Mouse (Mus musculus): Measurements from ENCODE around the gene BC052040. TPM values are rescaled to one million over a fixed set of nuclear protein-coding genes. Genes with fewer than 3 reads are reported as not detected.

The BC052040 gene
- polyA plus RNA-seq, 1 experiment from 2014 or later, result 8.2 TPM

DNA sequence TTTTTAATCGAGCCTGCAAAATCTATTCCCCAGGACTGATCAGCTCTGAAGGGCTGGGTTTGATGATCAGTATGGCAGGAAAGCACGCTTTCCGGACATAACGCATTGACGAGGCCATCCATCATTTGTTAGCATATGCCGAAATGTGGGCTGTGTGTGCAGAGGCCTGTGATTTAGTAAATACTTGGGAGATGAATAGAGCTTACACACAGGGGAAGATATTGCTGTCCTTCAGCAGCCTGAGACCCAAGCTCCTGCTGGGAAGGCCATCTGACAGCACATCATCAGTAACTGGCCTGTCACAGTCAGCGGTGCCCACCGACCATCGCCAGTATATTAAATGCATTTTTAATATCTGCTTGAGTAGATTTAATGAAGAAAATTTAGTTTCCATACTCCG is 15.5 kb downstream of the BC052040 start:
- 82% methylated on average over 10 of the region's 10 CpGs for WGBS
- 0 out of 2 replicates have a peak, but pooled peaks cover 10% of the 10 kb centered on the region for H3K4me1 ChIP-seq (replicated peaks; ENCODE audit: insufficient read depth, low read length)
- no peak overlapping the region for H3K4me3 ChIP-seq (replicated peaks; ENCODE audit: low read depth, low read length)
- no peak for DNase-seq (ENCODE audit: low spot score)
- no peak overlapping the region for H3K27ac ChIP-seq
- no peak for ATAC-seq (replicated peaks; ENCODE audit: low FRiP score, low read depth)
- no peak overlapping the region for H3K9ac ChIP-seq (ENCODE audit: low read depth, low read length)
- no peaks in the 10 kb centered on the region for H3K9me3 ChIP-seq (replicated peaks; ENCODE audit: low read length)
- no peaks in the 10 kb centered on the region for H3K36me3 ChIP-seq (ENCODE audit: insufficient read depth, low read length)
- H3K27me3 ChIP-seq (ENCODE audit: insufficient read depth, low read length), result no peaks in the 10 kb centered on the region
- no peak overlapping the region for H3K4me2 ChIP-seq (ENCODE audit: low read length)
- no peak for TF ChIP-seq CTCF (IDR thresholded peaks at IDR 0.05; ENCODE audit: low read depth)

DNA sequence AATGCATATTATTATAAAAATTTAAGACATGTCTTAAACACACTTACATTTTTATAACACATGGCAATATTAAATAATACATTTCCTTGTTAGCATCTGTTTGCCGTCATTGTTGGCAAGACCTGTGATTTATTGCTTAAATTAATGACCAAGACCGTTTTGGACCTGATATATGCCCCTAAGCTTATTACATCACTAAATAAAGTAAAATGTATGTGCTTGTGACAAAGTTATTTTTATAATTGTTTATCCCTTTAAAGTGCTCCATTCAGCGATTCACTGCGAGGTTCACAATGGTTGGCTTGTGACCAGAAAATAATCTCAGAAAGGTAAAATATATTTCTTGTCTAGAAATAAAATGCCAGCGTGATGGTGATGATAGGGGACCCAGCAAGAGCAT is 16.8 kb downstream of the BC052040 start:
- H3K4me3 ChIP-seq (replicated peaks; ENCODE audit: low read depth, low read length), result no peak overlapping the region
- no peaks in the 10 kb centered on the region for H3K27me3 ChIP-seq (ENCODE audit: insufficient read depth, low read length)
- no peak for DNase-seq (ENCODE audit: low spot score)
- no peaks in the 10 kb centered on the region for H3K9me3 ChIP-seq (replicated peaks; ENCODE audit: low read length)
- ATAC-seq (replicated peaks; ENCODE audit: low FRiP score, low read depth), result no peak
- H3K36me3 ChIP-seq (ENCODE audit: insufficient read depth, low read length), result no peaks in the 10 kb centered on the region
- WGBS, result 36% methylated on average over 5 of the region's 5 CpGs
- no peak for TF ChIP-seq CTCF (IDR thresholded peaks at IDR 0.05; ENCODE audit: low read depth)
- H3K4me2 ChIP-seq (ENCODE audit: low read length), result no peak overlapping the region
- H3K9ac ChIP-seq (ENCODE audit: low read depth, low read length), result no peak overlapping the region
- 0 out of 2 replicates have a peak, but pooled peaks cover under 1% of the 10 kb centered on the region for H3K4me1 ChIP-seq (replicated peaks; ENCODE audit: insufficient read depth, low read length)
- no peak overlapping the region for H3K27ac ChIP-seq

DNA sequence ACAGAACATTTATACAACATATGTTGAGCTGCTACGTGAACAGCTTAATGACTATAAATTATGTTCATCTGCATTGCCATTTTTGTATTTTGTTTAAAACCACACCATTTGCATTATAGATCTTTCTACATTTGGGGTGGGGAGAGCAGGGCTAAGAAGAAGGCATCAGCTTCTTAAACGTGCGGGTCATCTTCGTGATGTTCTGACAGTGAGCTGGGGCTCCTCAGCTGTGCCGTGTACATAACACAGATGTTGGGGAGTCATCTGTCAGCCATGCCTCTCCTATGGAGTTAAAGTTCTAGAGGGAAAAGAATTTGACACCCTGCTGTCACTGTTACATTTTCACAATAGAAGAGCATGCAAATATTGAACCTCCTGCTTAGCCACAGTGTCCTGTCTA is 19.2 kb downstream of the BC052040 start:
- Histone ChIP-seq H3K36me3 (ENCODE audit: insufficient read depth, low read length) (no peaks in the 10 kb centered on the region), H3K27ac (no peak overlapping the region), H3K9ac (ENCODE audit: low read depth, low read length) (no peak overlapping the region), H3K9me3 (replicated peaks; ENCODE audit: low read length) (no peaks in the 10 kb centered on the region), H3K4me1 (replicated peaks; ENCODE audit: insufficient read depth, low read length) (no peaks in the 10 kb centered on the region), H3K27me3 (ENCODE audit: insufficient read depth, low read length) (no peaks in the 10 kb centered on the region), H3K4me3 (replicated peaks; ENCODE audit: low read depth, low read length) (no peak overlapping the region), H3K4me2 (ENCODE audit: low read length) (no peak overlapping the region)
- ATAC-seq (replicated peaks; ENCODE audit: low FRiP score, low read depth), result no peak
- TF ChIP-seq CTCF (IDR thresholded peaks at IDR 0.05; ENCODE audit: low read depth), result no peak
- no peak for DNase-seq (ENCODE audit: low spot score)
- WGBS, result 54% methylated on average over 5 of the region's 5 CpGs

DNA sequence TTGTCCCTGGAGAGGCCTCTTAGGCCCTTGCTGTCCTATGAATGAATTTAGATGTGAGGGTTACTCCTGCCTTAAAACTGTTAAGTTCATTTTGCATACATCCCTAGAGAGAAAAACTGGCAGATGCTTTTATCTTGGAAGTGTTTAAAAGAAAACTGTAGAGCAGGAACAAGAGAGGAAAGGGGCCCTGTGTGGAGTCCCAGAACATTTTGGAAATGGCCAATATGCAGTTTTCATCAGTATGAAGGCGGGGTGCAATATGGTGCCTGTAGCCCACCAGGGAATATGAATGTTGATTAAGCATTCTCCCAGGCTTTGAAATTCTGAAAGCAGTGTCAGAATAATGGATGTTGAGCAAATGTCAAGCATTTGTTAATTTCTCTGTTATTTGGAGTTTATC is 19.8 kb downstream of the BC052040 start:
- no peak overlapping the region for H3K4me3 ChIP-seq (replicated peaks; ENCODE audit: low read depth, low read length)
- H3K36me3 ChIP-seq (ENCODE audit: insufficient read depth, low read length), result no peaks in the 10 kb centered on the region
- DNase-seq (ENCODE audit: low spot score) (no peak), ATAC-seq (replicated peaks; ENCODE audit: low FRiP score, low read depth) (no peak)
- no peaks in the 10 kb centered on the region for H3K9me3 ChIP-seq (replicated peaks; ENCODE audit: low read length)
- WGBS, result 98% methylated on average over 1 of the region's 1 CpGs
- no peaks in the 10 kb centered on the region for H3K27me3 ChIP-seq (ENCODE audit: insufficient read depth, low read length)
- no peak overlapping the region for H3K4me2 ChIP-seq (ENCODE audit: low read length)
- no peak overlapping the region for H3K27ac ChIP-seq
- H3K9ac ChIP-seq (ENCODE audit: low read depth, low read length), result no peak overlapping the region
- no peak for TF ChIP-seq CTCF (IDR thresholded peaks at IDR 0.05; ENCODE audit: low read depth)
- H3K4me1 ChIP-seq (replicated peaks; ENCODE audit: insufficient read depth, low read length), result no peaks in the 10 kb centered on the region

DNA sequence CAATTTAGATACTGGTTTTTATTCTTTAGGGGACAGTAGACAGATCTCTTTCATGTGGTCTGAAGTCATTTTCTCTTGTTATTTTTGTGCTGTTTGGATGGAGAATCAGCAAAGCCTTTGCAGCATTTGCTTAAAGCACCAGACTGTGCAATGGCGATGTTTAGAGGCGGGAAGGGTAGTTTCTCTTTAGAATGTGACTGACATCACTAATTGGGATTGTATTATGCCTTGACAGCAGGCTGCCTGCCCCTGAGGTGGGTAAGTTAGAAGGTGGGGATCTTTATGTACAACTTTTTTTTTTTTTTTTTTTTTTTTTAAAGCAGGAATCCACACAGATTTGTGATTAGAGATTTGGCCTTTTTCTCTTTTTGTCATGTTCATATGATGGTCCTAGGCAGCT is 20.6 kb downstream of the BC052040 start:
- Histone ChIP-seq H3K36me3 (ENCODE audit: insufficient read depth, low read length) (no peaks in the 10 kb centered on the region), H3K9me3 (replicated peaks; ENCODE audit: low read length) (no peaks in the 10 kb centered on the region), H3K4me3 (replicated peaks; ENCODE audit: low read depth, low read length) (no peak overlapping the region), H3K9ac (ENCODE audit: low read depth, low read length) (no peak overlapping the region), H3K27ac (no peak overlapping the region), H3K4me2 (ENCODE audit: low read length) (no peak overlapping the region), H3K27me3 (ENCODE audit: insufficient read depth, low read length) (no peaks in the 10 kb centered on the region), H3K4me1 (replicated peaks; ENCODE audit: insufficient read depth, low read length) (no peaks in the 10 kb centered on the region)
- 87% methylated on average over 2 of the region's 2 CpGs for WGBS
- ATAC-seq (replicated peaks; ENCODE audit: low FRiP score, low read depth) (no peak), DNase-seq (ENCODE audit: low spot score) (no peak)
- no peak for TF ChIP-seq CTCF (IDR thresholded peaks at IDR 0.05; ENCODE audit: low read depth)

DNA sequence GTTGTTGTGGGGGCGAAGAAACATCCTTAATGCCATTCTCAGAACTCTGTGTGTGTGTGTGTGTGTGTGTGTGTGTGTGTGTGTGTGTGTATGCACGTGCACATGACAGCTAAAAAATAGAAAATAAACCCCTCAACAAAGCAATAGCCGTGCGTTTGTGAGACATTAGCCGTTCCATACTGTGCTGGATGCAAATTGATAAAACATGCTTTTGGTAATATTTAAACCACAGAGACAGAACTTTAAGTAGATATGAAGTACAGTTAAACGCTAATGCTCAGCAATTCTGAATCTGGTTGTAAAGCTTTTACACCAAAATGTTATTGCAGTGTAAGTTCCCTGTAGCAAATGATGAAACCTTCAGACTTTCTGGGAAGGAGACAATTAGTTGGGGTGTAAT is 22.6 kb downstream of the BC052040 start:
- H3K9me3 ChIP-seq (replicated peaks; ENCODE audit: low read length), result no peaks in the 10 kb centered on the region
- no peak overlapping the region for H3K27ac ChIP-seq
- WGBS, result 84% methylated on average over 6 of the region's 6 CpGs
- no peak overlapping the region for H3K4me2 ChIP-seq (ENCODE audit: low read length)
- DNase-seq (ENCODE audit: low spot score), result no peak
- H3K36me3 ChIP-seq (ENCODE audit: insufficient read depth, low read length), result no peaks in the 10 kb centered on the region
- H3K4me3 ChIP-seq (replicated peaks; ENCODE audit: low read depth, low read length), result no peak overlapping the region
- no peak for ATAC-seq (replicated peaks; ENCODE audit: low FRiP score, low read depth)
- H3K4me1 ChIP-seq (replicated peaks; ENCODE audit: insufficient read depth, low read length), result no peaks in the 10 kb centered on the region
- H3K27me3 ChIP-seq (ENCODE audit: insufficient read depth, low read length), result no peaks in the 10 kb centered on the region
- no peak for TF ChIP-seq CTCF (IDR thresholded peaks at IDR 0.05; ENCODE audit: low read depth)
- H3K9ac ChIP-seq (ENCODE audit: low read depth, low read length), result no peak overlapping the region

DNA sequence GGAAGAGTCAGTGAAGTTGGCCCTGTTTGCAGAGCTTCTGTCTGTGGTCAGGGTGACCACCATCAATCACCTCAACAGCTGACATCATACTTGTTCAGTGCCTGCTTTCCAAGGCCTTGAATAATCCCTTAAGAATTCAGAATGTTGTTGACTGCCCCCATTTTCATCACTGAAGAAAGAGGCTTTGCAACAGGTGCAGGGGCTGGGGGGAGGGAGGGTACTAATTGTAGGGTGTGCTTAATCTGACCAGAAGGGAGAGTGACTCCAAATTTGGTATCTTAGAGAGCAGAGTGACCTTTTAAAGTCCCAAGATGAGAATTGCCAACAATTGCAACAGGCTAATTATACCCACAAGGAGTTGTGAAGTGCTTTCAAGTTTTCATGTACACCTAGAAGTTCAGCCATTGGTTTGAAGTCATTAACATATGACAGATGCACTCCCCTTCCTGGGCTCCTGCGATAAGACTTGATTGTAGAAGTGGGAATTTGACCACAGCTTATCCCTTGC is 24.4 kb downstream of the BC052040 start:
- Histone ChIP-seq H3K27ac (no peak overlapping the region), H3K9me3 (replicated peaks; ENCODE audit: low read length) (no peaks in the 10 kb centered on the region), H3K9ac (ENCODE audit: low read depth, low read length) (no peak overlapping the region), H3K4me3 (replicated peaks; ENCODE audit: low read depth, low read length) (no peak overlapping the region), H3K4me2 (ENCODE audit: low read length) (no peak overlapping the region), H3K4me1 (replicated peaks; ENCODE audit: insufficient read depth, low read length) (no peaks in the 10 kb centered on the region), H3K27me3 (ENCODE audit: insufficient read depth, low read length) (no peaks in the 10 kb centered on the region), H3K36me3 (ENCODE audit: insufficient read depth, low read length) (no peaks in the 10 kb centered on the region)
- DNase-seq (ENCODE audit: low spot score) (no peak), ATAC-seq (replicated peaks; ENCODE audit: low FRiP score, low read depth) (no peak)
- 50% methylated on average over 1 of the region's 1 CpGs for WGBS
- TF ChIP-seq CTCF (IDR thresholded peaks at IDR 0.05; ENCODE audit: low read depth), result no peak
